Mouse (Mus musculus) spleen, postnatal 4 days (tissue): ENCODE measurements around the gene Ndufaf2.

Experiments used
- DNase-seq, 2 experiments: peaks; one replicate each; pipeline ENCODE4 v3.0.0; 2022; ENCODE audit warnings: low spot score in 2 of 2

Gene Ndufaf2

DNA sequence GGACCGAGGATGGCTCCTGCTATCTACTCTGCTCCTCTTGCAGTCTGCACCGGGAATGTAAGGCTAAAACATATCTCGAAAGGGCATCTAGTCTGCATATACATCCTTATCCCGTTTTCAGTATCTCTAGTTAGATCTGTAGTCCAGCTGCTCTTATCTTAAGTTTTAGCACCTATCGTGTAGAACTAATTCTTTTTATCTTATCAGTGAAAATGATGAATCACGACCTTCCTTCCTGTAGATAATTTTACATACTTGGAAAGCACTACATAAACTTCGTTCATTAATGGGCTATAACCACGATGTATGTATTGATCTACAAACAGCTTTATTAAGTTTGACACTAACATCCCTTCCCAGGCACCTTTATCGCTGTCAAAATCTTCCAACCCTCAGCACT lies 118.5 kb downstream of the Ndufaf2 start:
- no peak for DNase-seq

DNA sequence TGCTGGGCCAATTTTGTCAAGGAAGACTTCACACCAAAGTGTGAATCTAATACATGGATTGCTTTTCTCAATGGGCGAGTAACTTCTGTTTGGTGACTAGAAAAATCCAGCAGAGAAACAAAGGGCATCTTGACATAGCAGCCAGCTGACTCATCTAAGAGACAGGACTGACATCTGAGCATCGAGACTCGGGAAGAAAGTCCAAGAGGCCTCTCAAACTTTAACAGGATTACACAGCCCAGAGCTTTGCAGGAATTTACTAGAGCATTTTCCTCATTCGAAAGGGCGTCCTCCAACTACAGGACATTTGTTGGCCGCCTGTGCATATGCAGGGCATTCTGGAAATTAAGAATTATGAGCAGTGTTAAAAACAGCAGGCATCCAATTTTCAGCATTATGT lies 119.0 kb downstream of the Ndufaf2 start:
- DNase-seq, result no peak

DNA sequence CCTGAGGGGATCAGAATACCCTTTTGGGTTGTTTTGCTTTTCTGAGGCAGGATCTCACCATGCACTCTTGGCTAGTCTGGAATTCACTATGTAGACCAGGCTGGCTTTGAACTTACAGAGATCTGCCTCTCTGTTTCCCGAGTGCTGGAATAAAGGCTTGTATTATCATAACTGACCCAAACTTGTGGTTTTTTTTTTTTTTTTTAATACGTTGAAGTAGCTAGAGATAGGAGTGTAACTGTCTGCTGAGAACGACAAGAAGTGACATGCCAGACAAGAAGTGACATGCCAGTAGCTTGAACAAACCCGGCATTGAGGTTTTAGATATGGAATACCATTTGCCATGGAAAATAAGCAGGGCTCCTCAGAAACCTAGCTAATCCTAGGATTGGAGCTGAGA lies 125.6 kb downstream of the Ndufaf2 start:
- no peak for DNase-seq

DNA sequence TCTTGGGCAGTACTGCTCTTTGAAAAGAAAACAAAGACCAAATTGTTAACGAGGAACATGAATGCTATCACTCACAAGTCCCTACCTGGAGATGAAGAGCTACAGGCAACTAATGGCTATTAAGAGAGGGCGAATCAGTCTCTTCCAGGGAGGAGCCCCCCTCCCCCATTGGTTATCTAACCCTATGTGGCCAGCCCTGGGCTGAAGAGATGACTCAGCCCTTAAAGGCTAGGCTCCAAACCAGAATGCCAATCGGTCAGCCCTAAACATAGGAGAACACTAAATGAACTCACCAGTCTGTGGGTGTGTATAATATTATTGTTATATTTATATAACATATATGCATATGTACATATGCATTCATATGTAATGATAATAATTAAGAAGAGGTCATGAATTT lies 132.6 kb downstream of the Ndufaf2 start:
- DNase-seq, result no peak

DNA sequence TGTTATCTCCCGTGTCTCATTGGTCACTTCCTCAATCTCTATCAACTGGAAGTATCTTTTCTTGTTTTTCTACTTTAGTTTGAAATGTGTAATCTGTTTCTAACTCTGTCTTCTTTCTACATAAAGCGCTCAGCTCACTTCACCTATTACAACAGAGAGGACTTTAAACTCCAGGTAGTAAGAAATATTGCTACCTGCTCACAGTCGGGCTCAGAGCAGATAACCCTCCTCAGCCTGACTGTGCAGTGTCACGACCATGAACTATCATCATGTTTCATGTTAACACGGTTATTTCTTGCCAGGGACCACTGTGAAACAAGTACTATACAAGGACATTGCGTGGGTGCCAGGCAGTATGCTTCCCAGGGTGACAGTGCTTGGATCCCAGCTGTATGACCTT lies 141.1 kb downstream of the Ndufaf2 start:
- no peak for DNase-seq

DNA sequence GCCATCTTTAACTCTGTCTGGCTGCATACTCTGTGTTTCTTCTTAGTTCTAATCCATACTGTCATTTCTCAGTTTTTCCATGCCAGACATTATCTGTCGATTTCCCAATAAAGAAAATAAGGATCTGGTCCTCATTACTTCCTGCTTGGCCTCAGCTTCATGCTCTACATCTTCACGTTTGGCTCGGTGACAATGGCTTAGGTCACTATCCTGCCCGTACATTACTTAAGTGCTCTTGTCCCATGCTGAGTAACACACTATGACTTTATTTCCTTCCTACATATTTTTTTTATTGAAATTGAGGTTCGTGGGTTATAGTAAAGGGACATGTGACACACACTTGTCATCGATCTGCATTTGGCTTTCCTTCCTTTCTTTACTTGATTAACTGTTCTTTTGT lies 143.3 kb downstream of the Ndufaf2 start:
- DNase-seq, result no peak

DNA sequence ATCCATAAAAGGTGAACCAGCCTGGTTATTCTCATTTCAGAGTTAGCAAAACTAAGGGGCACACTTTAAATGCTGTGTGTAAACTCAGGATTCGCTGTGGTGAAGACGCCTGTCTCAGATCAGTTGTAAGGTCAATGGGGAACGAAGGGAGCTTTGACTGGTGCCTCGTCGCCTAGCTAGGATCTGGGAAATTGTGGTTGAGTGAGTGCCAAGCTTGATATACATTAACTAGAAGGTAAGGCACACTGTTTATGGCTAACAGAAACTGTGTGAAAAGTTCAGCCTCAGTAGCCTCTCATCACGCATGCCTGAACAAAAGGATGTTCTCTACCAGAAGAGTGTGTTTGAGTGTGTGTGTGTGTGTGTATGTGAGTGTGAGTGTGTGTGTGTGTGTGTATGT lies 144.6 kb downstream of the Ndufaf2 start:
- DNase-seq, result no peak

DNA sequence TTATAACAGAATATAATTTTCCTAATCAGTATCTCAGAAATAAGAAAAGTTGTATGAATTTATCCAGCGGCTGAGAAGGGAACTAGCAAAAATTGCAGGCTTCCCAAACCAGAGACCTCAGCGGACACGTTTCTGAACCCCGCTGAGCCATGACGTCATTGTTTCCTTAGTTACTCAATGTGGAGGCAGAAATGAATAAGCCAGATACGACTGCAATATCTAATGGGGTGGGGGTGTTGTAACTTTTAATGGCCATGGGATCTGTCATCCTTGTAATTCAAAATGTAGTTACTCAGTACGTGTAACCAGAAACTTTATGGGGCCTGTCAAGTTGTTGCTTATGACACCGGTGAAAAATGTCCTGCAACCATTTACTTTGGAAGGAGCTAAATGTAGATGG lies 145.3 kb downstream of the Ndufaf2 start:
- DNase-seq, result no peak

DNA sequence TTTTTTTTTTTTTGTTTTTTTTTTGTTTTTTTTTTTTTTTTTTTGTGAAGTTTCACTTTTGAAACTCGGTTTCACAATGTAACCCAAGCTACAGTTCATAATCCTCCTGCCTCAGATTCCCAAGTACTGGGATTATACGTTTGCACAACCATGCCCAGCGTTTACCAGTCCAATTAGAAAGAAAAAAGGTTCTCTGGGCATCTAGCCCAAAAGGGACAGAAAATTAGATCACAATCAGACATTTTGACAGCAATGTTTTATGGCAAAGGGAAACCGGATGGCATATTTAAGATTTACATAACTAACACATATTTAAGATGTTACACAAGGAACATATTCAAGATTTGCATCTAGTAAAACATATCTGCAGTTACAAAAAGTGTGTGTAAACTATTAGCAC lies 150.6 kb downstream of the Ndufaf2 start:
- no peak for DNase-seq

DNA sequence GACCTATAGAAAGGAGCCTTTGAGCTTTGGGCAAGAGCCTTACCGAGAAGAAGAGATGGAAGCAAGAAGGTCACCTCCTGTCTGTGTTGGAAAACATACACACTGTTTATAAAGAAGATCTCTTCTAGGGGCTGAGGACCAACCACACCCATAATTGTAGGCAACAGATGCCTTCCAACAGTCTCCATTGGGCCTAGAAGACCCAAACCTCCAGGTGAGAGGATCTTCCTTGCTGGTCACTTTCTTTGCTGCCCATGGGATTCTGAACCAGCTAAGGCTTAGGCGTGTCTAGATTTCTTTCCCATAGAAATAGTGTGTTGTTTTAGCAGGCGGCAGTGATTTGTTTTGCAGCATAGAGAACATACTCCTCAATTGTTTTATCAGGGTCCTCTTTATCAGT lies 162.1 kb downstream of the Ndufaf2 start:
- no peak for DNase-seq

DNA sequence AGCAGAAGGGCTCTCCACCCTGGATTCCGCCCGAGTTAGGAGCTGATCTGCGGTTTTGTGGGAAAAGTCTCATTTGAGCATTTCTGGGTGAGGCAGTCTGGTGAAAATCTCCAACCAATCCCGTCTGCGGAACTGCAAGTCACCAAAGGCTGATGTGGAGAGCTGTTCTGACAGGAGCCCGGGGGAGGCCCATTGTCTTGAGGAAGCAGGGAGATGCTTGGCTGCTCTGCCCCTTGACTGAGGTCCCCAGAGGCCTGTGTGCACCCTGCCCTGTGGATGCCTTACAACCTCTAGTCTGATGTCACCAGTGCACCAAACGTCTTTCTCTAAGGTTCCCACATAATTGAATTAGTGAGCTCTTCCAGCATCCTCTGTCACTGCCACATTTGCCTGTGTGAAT lies 163.2 kb downstream of the Ndufaf2 start:
- DNase-seq, result no peak

DNA sequence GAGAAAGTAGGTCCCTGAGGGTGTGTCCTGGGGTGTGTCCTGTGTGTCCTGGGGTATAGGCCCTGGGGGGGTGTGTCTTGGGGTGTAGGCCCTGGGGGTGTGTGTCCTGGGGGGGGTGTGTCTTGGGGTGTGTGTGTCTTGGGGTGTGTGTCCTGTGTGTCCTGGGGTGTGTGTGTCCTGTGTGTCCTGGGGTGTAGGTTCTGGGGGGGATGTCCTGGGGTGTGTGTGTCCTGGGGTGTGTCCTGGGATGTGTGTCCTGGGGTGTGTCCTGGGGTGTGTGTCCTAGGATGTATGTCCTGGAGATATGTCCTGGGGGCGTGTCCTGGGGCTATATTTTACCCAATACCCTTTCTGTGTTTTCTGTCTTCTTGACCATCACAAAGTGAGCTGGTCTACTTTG lies 165.8 kb downstream of the Ndufaf2 start:
- no peak for DNase-seq

DNA sequence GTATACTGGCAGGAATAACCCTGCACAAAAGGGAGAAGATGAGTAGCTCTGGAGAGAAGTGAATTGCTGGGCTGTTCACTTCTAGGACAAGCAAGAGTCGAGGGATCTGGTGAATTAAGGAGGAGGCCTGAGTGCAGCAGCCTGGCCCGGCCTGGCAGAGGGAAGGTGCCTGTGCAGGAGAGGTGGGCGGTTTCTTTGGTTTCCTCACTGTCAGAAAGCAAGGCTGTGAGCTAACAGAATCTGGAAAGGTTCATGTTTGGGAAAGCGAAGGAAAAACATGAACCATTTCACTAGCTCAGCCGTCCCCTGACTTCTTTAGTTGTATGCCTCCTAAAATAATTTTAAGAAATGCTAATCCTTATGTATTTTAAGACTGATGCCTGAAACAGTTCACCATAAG lies 173.8 kb downstream of the Ndufaf2 start:
- no peak for DNase-seq

DNA sequence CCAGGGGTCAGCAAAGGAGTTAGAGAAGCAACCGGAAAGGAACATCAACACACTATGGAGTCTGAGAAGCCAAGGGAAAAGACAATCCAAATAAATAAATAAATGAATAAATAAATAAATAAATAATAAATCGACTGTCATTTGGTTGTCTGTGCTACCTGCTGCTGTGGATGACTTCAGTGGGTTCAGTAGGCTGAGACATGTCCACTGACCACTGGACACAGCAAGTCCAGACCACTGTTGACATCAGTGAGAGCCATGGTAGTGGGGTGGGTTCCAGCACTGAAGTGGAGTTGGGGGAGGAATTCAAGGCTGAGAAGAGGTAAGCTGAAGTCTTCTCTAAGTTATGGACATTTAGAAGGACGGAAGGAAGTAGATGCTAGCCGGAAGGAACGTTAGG lies 174.2 kb downstream of the Ndufaf2 start:
- no peak for DNase-seq

DNA sequence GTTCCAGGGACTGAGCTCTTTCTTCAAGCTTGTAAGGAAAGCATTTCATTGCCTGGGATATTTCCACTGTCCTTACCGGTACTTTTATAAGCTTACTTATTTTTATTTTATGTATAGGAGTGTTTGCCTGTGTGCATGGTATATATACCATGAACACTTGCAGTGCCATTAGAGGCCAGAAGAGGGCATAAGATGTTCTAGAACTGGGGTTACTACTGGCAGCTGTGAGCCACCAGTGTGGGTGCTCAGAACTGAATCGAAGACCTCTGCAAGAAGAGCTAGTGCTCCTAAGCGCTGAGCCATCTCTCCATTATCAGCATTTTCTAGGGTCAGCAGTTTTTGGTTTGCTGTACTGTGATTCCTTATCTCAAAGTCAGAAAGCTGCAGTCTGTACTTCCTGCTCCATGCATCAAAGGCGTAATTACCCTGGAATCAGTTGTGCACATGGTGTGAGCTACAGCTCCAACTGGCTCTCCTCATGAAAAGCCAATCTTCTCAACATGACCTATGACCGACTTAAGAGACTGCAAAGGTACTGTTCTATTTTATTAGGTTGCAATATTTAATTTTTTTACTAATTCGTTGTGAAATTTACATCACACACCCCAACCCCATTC lies 175.1 kb downstream of the Ndufaf2 start:
- DNase-seq, result no peak

DNA sequence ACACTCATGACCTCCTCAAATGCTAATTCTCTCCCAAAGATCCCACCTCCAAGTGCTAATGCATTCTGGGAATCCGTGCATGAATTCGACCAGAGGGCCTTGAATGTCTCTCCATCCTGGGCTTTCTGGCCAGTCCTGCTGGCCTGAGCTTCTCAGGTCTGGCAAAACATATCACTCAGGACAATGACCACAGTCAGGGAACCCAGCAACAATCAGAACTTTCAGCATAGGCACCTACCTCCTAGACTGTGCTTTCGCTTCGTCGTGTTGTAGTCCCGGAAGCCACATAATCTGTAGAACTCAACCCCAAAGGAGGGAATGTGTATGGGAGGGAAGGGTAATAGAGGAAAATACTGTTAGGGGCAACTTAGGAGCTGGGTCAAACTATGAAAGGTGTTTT lies 179.0 kb downstream of the Ndufaf2 start:
- no peak for DNase-seq

DNA sequence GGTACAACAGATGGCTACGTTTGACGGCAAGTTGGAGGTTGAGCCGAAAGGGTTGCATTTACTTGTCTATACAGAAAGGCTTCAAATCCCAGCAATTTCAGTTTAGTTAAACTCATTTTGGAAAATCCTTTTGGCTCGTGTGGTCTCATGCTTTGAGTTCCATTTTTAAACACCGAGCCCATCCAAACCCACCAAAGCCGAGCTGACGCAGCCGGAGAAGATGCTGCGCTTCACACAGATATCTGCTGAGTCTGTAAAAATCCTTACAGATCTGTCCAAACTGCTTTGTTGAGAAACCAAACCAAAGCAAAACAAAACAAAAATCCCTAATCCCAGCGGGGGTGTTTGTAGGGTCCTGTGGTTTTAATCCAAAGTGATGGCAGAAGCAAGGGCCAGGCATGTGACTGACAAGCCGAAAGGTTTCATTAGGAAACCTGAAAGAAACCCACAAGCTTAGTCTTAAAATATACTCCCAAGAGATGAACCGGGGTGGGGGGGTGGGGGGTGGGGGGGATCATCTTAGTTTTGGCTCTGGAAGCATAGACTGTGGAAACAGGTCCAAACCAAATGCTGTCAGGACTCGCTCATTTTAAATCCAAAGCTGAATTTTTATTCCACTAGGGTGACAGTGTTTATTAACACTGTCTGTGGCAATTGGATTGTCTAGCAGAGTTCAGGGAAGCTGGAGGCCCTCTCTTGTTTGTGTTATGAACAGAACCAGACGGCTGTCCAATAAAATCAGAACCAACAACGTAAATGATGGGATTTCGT lies 181.4 kb downstream of the Ndufaf2 start:
- DNase-seq, result no peak

DNA sequence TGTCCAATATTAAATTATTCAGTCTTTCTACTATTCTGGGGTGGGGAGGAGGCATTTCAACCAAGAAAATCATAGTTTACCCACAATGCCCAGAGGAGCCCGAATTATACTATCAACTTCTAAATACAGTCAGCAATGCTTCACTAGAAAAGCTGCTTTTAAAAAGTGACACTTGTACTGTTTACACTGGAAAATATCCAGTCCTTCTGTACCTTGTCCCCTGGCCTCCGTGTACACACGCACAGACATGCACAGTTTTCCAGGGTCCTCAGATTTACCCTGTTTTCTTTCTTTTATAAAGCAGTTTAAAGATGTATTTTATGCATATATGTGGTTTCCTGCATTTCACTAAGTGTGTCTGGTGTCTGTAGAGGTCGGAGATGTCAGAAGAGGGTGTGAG lies 186.0 kb downstream of the Ndufaf2 start:
- DNase-seq, result no peak

DNA sequence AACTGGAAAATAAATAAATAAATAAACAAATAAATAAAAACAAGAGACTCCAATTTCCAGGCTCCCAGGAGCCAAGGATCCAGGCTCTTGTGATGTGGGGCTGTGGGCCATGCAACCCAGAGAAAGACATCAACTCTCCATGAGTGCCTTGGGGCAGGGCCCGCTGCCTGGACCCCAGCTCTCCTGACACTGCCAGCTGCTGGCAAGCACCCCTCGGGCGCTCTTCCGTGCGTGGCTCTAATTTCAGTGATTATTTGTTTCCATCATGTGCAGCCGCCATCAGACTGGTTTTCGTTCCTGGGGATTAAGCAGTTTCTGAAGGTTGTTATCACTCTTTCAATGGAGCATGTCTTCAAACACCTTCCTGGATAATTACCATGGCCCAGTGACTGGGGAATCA lies 186.6 kb downstream of the Ndufaf2 start:
- no peak for DNase-seq

DNA sequence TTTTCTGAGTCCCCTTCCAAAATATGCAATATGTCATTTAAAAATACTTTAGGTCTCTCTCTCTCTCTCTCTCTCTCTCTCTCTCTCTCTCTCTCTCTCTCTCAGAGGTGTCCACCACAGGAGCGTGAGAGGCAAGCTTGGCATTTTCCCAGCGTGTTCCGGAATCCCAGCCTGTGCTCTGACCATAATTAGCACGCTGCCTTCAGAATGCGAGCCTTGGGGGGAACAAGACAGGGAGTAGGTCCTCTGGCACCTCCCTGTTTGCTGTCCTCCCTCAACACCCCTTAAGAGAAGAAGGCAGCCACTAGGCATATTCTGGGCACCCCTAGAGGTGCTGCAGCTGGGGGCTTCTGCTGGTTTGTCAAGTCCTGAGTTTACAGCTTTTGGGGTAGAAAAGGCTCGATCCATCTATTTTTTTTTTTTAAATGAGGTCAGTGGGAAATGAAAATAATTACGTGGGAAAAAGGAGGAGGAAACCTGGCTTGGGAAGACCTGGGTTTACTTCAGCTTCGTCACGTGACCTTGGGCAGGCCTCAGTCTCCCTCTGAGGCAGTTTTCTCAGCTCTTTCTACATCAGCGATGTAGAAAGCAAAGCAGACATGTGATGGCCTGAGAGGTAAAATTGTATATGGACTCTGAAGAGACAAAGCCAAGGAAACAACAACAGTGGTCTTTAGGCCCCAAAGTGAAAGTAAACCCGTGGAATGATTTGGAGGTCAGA lies 187.8 kb downstream of the Ndufaf2 start:
- no peak for DNase-seq

DNA sequence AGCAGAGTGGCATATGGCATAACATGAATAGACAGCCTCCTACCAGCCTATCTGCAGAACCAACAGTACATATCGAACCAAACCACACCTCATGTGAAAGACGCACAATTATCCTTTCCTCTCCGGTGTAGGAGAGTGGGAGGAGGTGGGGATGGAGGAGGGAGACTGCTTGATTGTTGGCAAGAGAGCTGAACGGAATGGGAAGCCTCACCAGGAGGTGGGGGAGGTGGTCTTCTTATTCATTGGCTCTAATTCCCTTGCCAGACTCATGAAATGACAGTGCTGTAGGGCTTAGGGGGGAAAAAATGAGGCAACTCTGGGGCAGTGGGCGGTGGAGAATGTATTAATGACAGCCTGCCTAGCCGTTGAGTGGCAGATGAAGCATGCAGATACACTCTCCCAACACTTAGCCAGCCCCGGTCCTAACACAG lies 188.4 kb downstream of the Ndufaf2 start:
- DNase-seq, result no peak

DNA sequence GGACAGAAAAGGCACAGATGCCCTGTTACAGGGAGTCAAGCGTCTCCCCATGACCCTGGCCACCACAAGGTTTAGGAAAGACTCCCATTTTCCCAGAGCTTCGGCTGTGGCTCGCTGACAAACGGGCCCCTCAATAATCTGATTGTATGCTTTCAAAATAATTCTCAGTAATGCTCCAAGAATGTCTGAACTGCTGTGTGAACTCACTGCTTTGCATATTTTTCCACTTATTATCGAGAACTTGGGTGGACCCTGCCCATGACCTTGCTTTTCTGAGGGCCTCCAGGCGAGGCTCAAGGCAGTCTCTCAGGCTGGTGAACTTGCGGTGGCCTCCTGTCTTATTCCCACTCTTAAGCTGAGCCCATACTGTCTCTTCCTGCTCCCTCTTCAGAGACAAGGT lies 193.8 kb downstream of the Ndufaf2 start:
- no peak for DNase-seq

DNA sequence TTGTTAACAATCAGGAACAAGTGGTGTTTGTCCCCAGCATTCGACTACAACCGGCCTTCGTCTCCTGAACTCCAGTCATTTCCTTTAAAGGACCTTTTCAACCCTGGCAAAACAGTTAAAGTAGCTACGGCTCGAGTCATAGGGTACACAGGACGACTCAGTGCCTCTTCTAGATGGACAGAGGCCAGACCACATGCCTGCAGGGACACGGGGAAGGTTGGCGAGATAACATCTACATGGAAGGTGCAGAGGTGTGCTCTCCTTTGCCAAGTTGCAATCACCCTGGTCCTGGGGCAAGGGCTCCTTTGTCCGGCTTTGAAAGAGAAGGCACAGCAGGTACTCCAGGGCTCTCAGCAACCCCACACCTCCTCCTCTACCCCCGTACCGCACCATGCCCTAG lies 195.0 kb downstream of the Ndufaf2 start:
- no peak for DNase-seq
